Mouse (Mus musculus) urinary bladder, postnatal 36 days (tissue): ENCODE measurements around the gene Tmem60.

Experiments
- DNase-seq, 2 experiments: peaks; one replicate each; pipeline ENCODE4 v3.0.0; 2022; ENCODE audit warnings: low spot score in 2 of 2, mixed read lengths in 1 of 2

Tmem60 gene

GRCm38 (mm10) chr5:20906191-20906590 is 24.2 kb downstream of the Tmem60 start:
- DNase-seq = no peak

GRCm38 (mm10) chr5:20911741-20912140 is 29.8 kb downstream of the Tmem60 start:
- no peak for DNase-seq

DNA sequence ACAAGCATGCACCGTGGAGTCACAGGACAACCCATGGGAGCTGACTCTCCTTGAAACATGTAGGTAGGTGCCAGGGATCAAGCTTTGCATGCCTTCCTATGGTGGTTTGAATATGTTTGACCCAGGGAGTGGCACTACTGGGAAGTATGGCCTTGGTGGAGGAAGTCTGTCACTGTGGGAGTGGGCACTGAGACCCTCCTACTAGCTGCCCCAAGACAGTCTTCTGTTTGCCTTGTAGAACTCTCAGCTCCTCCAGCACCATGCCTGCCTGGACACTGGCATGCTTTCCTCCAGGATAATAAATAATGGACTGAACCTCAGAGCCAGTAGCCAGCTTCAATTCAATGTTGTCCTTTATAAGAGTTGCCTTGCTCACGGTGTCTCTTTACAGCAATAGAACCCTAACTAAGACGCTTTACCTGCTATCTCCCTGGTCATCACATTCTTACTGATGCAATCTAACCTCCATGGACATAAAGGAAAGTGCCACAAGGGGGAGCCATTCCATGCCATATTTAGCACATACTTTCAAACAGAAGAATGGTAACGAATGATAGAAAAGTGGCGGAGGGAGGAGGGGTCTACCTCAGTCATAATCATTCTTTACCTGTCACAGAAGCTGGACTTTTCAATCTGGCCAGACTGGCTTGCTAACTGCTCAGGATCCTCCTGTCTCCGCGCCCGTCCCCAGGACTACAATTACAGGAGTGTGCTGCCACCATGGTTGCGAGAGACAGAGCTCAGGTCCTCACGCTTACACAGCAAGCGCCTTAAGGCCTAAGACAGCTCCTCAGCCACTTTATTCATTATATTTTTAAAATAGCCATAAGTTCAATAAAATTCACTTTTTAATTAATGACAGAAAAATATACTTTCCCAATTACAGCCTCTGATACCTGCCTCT is 31.6 kb downstream of the Tmem60 start:
- DNase-seq = peak; percentile 42 to 55

DNA sequence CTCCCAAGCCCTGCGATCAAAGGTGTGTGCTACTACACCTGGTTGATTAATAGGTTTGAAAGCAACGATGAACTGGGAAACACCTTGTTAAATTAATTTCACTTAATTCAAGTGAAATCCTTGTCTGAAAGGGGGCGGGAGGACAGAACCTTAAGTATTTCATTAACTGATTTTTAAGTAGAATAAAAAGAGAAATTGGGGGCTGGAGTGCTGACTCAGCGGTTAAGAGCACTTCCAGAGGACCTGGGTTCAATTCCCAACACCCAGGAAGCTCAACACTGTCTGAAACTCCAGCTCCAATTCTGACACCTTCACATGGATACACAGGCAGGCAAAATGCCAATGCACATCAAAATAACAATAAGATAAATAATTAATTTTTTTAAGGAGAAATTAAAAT is 37.0 kb downstream of the Tmem60 start:
- DNase-seq = no peak

GRCm38 (mm10) chr5:20919566-20919965 is 37.6 kb downstream of the Tmem60 start:
- no peak for DNase-seq

DNA sequence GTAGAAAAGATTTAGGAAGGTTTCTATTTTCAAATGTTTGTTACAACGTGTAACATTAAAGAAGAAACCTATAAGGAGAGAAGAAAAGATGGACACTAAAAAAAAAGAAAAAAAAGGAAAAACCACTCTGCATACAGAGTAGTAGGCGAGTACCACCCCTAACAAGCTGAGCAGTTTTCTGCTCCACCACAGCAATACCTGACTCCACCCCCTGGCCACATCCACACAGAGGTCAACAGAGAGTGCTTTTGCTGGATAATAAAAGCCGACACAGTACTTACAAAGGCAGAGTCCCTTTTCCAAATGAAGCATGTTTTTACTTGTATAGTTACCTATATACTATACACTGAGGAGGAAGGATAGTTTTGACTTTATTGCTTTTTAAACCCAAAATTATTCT is 42.6 kb downstream of the Tmem60 start:
- no peak for DNase-seq

- no peak for DNase-seq
Measured at GRCm38 (mm10) chr5:20925451-20925850, 43.5 kb downstream of the Tmem60 start.

DNA sequence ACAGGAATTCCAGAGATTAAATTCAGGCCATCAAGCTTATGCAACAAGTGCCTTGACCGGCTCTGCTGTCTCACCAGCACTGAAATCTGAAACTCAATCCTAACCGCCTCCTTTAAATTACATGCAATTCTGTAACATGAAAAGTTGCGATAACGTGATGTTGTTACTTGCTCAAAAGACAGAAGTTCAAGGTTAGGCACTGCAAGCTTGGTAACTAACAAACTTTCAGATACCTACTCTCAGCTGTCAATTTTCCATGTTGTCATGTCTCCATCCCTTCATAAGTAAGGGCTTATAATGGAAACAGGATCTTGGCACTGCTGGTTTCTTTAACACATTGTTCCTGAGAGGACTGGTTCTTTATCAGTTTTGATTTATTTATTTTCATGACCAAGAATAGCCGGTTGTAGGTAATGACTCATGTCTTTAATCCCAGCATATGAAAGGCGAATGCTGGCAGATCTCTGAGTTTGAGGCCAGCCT is 47.7 kb downstream of the Tmem60 start:
- DNase-seq = no peak

GRCm38 (mm10) chr5:20930430-20930829 is 48.4 kb downstream of the Tmem60 start:
- no peak for DNase-seq

DNA sequence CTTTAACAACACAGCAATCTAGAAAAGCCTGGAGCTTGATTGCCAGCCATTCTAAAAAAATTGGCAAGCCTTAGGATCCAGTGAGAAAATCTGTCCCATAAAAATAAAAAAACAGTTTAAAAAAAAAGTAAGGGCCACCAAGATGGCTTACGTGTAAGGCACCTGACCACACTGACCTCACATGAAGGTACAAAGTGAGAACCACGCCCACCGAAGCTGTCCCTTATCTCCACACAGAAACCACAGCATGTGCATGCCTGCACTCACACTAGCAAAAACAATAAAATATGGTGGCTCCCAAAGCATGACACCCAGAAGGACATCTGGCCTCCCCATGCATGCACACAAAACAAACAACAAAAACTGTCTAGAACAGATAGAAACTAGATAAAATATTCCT is 49.3 kb downstream of the Tmem60 start:
- DNase-seq = no peak

- DNase-seq = no peak
Measured at GRCm38 (mm10) chr5:20932585-20932984, 50.6 kb downstream of the Tmem60 start.

- no peak for DNase-seq
Measured at GRCm38 (mm10) chr5:20935934-20936333, 53.9 kb downstream of the Tmem60 start.
